Mouse (Mus musculus) megakaryocyte, embryonic 14.5 days (primary cell): ENCODE measurements around the gene Fndc11.

Experiments used
- FLI1 ChIP-seq: IDR thresholded peaks from 2 replicates; pipeline ENCODE4 v1.6.1; 2012; ENCODE audit warnings: low read length, inconsistent platforms, mixed read lengths
- GATA1 ChIP-seq: IDR thresholded peaks from 3 replicates; pipeline ENCODE4 v1.6.1; 2012; ENCODE audit warnings: mixed read lengths, low read length, inconsistent platforms, borderline replicate concordance

DNA sequence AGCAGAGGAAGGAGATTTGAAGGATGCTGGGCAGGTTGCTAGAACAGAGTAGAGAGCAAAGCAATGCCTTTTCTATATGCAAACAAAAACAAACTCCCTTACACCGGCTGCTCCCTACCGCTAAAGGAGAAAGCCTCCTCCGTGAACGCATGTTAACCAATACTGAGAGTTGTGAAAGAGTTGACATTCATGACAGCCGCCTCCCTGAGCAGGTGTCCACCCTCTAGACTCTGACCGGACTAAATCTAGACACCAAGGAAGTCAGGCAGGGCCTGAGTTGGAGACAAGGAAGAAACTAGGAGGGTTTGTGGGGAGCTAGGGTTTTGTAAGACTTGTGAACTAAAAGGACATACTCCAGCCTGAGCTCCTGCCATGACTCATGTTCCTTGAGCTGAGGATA is 16.9 kb upstream of the Fndc11 start:
- TF ChIP-seq GATA1 (no peak), FLI1 (no peak)
